Mouse (Mus musculus): ENCODE measurements around the gene Kcnab2.

GRCm38 (mm10) chr4:152412524-152413080, 65.1 kb downstream of the Kcnab2 start:
- TF ChIP-seq CTCF (IDR thresholded peaks at IDR 0.05) (no peak), EP300 (IDR thresholded peaks at IDR 0.05) (no peak)

All from lung, postnatal 0 days (tissue).